ENCODE assay signal across 8 mouse cellular contexts in the genomic region with DNA sequence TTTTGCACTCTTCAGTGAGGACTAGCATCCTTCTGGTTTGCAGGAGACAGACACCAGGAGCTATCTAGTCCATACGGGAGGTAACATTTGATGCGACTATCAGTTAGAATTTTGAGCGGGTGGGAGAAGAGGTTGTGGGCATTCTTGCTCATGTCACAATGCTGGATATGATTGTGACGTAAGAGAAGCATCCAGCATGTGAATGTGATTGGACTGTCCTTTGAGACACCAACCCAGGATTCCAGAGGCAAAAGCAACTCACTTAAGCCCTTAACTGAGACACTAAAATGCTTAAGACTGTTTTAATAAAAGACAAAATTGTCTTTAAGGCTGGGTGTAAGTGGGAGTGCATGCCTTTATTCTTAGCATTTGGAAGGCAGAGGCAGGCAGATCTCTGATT. TPM values are rescaled to one million over a fixed set of nuclear protein-coding genes. Genes with fewer than 3 reads are reported as not detected.
DNase-seq lines count a peak whose midpoint lies in the region; ATAC-seq and TF ChIP-seq lines count a peak whose summit lies in the region.

TSS of gene Atad1 (minus strand) at position 101 of the 400 bp plus-strand sequence.

- no peak for TF ChIP-seq EP300 in heart, postnatal 0 days (IDR thresholded peaks at IDR 0.05; ENCODE audit: low read depth)

- intact Hi-C loops in left cerebral cortex, postnatal 4 days (cut with DNase I) = no loop called here

- H3K27me3 ChIP-seq in lung, embryonic 16.5 days (ENCODE audit: control insufficient read depth, insufficient read depth, low read depth, low read length) = no peaks in the 10 kb centered on the region
- no peaks in the 10 kb centered on the region for H3K27me3 ChIP-seq in embryonic facial prominence, embryonic 15.5 days
- H3K27me3 ChIP-seq in heart, postnatal 0 days (ENCODE audit: control insufficient read depth, insufficient read depth, low read length) = no peaks in the 10 kb centered on the region

- TF ChIP-seq CTCF in heart, postnatal 0 days (IDR thresholded peaks at IDR 0.05; ENCODE audit: low read depth) = no peak

- H3K4me2 ChIP-seq in lung, embryonic 16.5 days (ENCODE audit: low read depth, low read length) = no peak within 1 kb of the TSS
- H3K4me2 ChIP-seq in embryonic facial prominence, embryonic 15.5 days (replicated peaks) = no peak within 1 kb of the TSS
- H3K4me2 ChIP-seq in heart, postnatal 0 days (ENCODE audit: low read depth, low read length) = no peak within 1 kb of the TSS

- H3K36me3 ChIP-seq in lung, embryonic 16.5 days (ENCODE audit: control insufficient read depth, insufficient read depth, low read length) = no peaks in the 10 kb centered on the region
- H3K36me3 ChIP-seq in embryonic facial prominence, embryonic 15.5 days = no peaks in the 10 kb centered on the region
- no peaks in the 10 kb centered on the region for H3K36me3 ChIP-seq in heart, postnatal 0 days (replicated peaks; ENCODE audit: control insufficient read depth, insufficient read depth, low read length)

- ATAC-seq in lung, embryonic 16.5 days (ENCODE audit: low read depth) = no peak
- no peak for ATAC-seq in embryonic facial prominence, embryonic 15.5 days (ENCODE audit: insufficient number of reproducible peaks, low FRiP score, low TSS enrichment, low read depth)
- no peak for ATAC-seq in heart, postnatal 0 days (ENCODE audit: insufficient read depth, low read depth)
- ATAC-seq in neutrophil, adult 5-6 weeks (ENCODE audit: extremely low read depth, insufficient number of reproducible peaks, low FRiP score, poor library complexity, severe bottlenecking) = no peak

- no peak for DNase-seq in lung, postnatal 4 days
- no peak for DNase-seq in heart, postnatal 0 days (ENCODE audit: low spot score)
- no peak for DNase-seq in left cerebral cortex, postnatal 4 days
- DNase-seq in cerebellum, adult 8-10 months = no peak
- DNase-seq in spleen, postnatal 10 days (ENCODE audit: low spot score in 2 of 2) = no peak

- H3K9ac ChIP-seq in lung, embryonic 16.5 days (ENCODE audit: low read length) = no peak within 1 kb of the TSS
- no peak within 1 kb of the TSS for H3K9ac ChIP-seq in embryonic facial prominence, embryonic 15.5 days
- H3K9ac ChIP-seq in heart, postnatal 0 days (replicated peaks; ENCODE audit: low read depth, low read length) = no peak within 1 kb of the TSS

- WGBS in lung, embryonic 16.5 days = 93% methylated on average over 4 of the region's 4 CpGs
- WGBS in embryonic facial prominence, embryonic 15.5 days = 94% methylated on average over 4 of the region's 4 CpGs
- 89% methylated on average over 4 of the region's 4 CpGs for WGBS in heart, postnatal 0 days

- no peak within 1 kb of the TSS for H3K27ac ChIP-seq in lung, embryonic 16.5 days (ENCODE audit: low read length)
- no peak within 1 kb of the TSS for H3K27ac ChIP-seq in embryonic facial prominence, embryonic 15.5 days (replicated peaks)
- H3K27ac ChIP-seq in heart, postnatal 0 days (ENCODE audit: low read depth) = no peak within 1 kb of the TSS; the same call in 1 of the 2 replicates

- H3K4me3 ChIP-seq in lung, embryonic 16.5 days (ENCODE audit: low read length) = no peak within 1 kb of the TSS
- H3K4me3 ChIP-seq in embryonic facial prominence, embryonic 15.5 days (replicated peaks) = no peak within 1 kb of the TSS
- H3K4me3 ChIP-seq in heart, postnatal 0 days (ENCODE audit: low read depth, low read length) = no peak within 1 kb of the TSS

- H3K4me1 ChIP-seq in lung, embryonic 16.5 days (replicated peaks; ENCODE audit: control insufficient read depth, insufficient read depth, low read length) = no peaks in the 10 kb centered on the region
- H3K4me1 ChIP-seq in embryonic facial prominence, embryonic 15.5 days = no peaks in the 10 kb centered on the region
- H3K4me1 ChIP-seq in heart, postnatal 0 days (ENCODE audit: control insufficient read depth, insufficient read depth) = no peaks in the 10 kb centered on the region

- H3K9me3 ChIP-seq in lung, embryonic 16.5 days (ENCODE audit: control insufficient read depth, low read length) = no peaks in the 10 kb centered on the region
- no peaks in the 10 kb centered on the region for H3K9me3 ChIP-seq in embryonic facial prominence, embryonic 15.5 days (replicated peaks)
- H3K9me3 ChIP-seq in heart, postnatal 0 days (replicated peaks; ENCODE audit: control insufficient read depth, low read length) = no peaks in the 10 kb centered on the region

RNA-seq across cellular contexts. Expression of gene Atad1, which starts in this region (rescaled TPM):
- polyA plus RNA-seq in lung, embryonic 16.5 days (2015; fragmentation: Nextera tagmentation; extraction: Ambion mirVana) = 57.9 and 62.8 TPM in 2 replicates
- 54.9 and 56.4 TPM in 2 replicates for polyA plus RNA-seq in embryonic facial prominence, embryonic 15.5 days (2015; fragmentation: Nextera tagmentation; extraction: Ambion mirVana)
- total RNA-seq in heart, postnatal 0 days (2014; rRNA removed; ENCODE audit: low replicate concordance) = 107 and 138 TPM in 2 replicates
- 55.5 and 61.5 TPM in 2 replicates for polyA plus RNA-seq in heart, postnatal 0 days (2015; fragmentation: Nextera tagmentation; extraction: Ambion mirVana)
- total RNA-seq in left cerebral cortex, postnatal 4 days (2021) = 100 to 1,000 TPM; 101 to 104 TPM
- 49.7 and 50.3 TPM in 2 replicates for total RNA-seq in neutrophil, adult 5-6 weeks (2017)
